Mouse (Mus musculus) brown adipose tissue, adult 24 weeks (tissue): ENCODE results near the gene Zranb3. TPM values are rescaled to one million over a fixed set of nuclear protein-coding genes. Genes with fewer than 3 reads are reported as not detected.

Source experiments
- H3K27ac ChIP-seq: fragments of 200-500 bp; replicated peaks from 2 replicates; pipeline ENCODE4 v1.5.1; 2012; ENCODE audit warnings: low read depth, mild to moderate bottlenecking, low read length
- H3K4me1 ChIP-seq: fragments of 200-500 bp; 2 replicates; pipeline ENCODE4 v1.6.1; 2012; ENCODE audit warnings: low read length, mixed read lengths; ENCODE audit not compliant: control insufficient read depth, insufficient read depth, insufficient read length
- H3K4me3 ChIP-seq: fragments of 200-500 bp; 2 replicates; pipeline ENCODE4 v1.5.1; 2012; ENCODE audit warnings: low read depth, mild to moderate bottlenecking, low read length, moderate library complexity; ENCODE audit not compliant: insufficient read depth
- polyA plus RNA-seq: library from polyadenylated mRNA; stranded (reverse); fragments of >200 nt; gene quantifications from 2 replicates; pipeline ENCODE4 v1.2.4, GENCODE M21; 2012; ENCODE audit not compliant: missing spikeins, insufficient read depth, insufficient read length

The Zranb3 gene
- polyA plus RNA-seq, 1 experiment, result 3.1 TPM

- Histone ChIP-seq H3K27ac (no peak overlapping the region), H3K4me1 (0 out of 2 replicates have a peak, but pooled peaks cover 2% of the 10 kb centered on the region), H3K4me3 (no peak overlapping the region)
Measured at GRCm38 (mm10) chr1:128076791-128077479, 25.9 kb downstream of the Zranb3 start.

- Histone ChIP-seq H3K27ac (no peak overlapping the region), H3K4me1 (no peaks in the 10 kb centered on the region), H3K4me3 (no peak overlapping the region)
Measured at GRCm38 (mm10) chr1:128073051-128073450, 29.8 kb downstream of the Zranb3 start.

- no peak overlapping the region for H3K4me3 ChIP-seq
- no peak overlapping the region for H3K27ac ChIP-seq
Measured at GRCm38 (mm10) chr1:128070003-128070402, 32.8 kb downstream of the Zranb3 start.

GRCm38 (mm10) chr1:128068945-128069397, 33.9 kb downstream of the Zranb3 start:
- Histone ChIP-seq H3K4me1 (no peaks in the 10 kb centered on the region), H3K27ac (no peak overlapping the region; the same call in 1 of the 2 replicates), H3K4me3 (no peak overlapping the region)

More at GRCm38 (mm10) chr1:128070003-128070402, 32.8 kb downstream of the Zranb3 start:
- H3K4me1 ChIP-seq, result no peaks in the 10 kb centered on the region

- Histone ChIP-seq H3K27ac (no peak overlapping the region), H3K4me1 (no peaks in the 10 kb centered on the region)
Measured at GRCm38 (mm10) chr1:128064716-128065115, 38.1 kb downstream of the Zranb3 start.

GRCm38 (mm10) chr1:128062167-128062566, 40.7 kb downstream of the Zranb3 start:
- no peak overlapping the region for H3K27ac ChIP-seq
- H3K4me3 ChIP-seq, result no peak overlapping the region
- H3K4me1 ChIP-seq, result no peaks in the 10 kb centered on the region

More at GRCm38 (mm10) chr1:128064716-128065115, 38.1 kb downstream of the Zranb3 start:
- no peak overlapping the region for H3K4me3 ChIP-seq

- H3K27ac ChIP-seq, result no peak overlapping the region
- no peaks in the 10 kb centered on the region for H3K4me1 ChIP-seq
Measured at GRCm38 (mm10) chr1:128061401-128061800, 41.4 kb downstream of the Zranb3 start.

GRCm38 (mm10) chr1:128060655-128061344, 42.0 kb downstream of the Zranb3 start:
- H3K27ac ChIP-seq, result no peak overlapping the region
- no peak overlapping the region for H3K4me3 ChIP-seq
- H3K4me1 ChIP-seq, result no peaks in the 10 kb centered on the region

More at GRCm38 (mm10) chr1:128061401-128061800, 41.4 kb downstream of the Zranb3 start:
- no peak overlapping the region for H3K4me3 ChIP-seq

- Histone ChIP-seq H3K4me1 (no peaks in the 10 kb centered on the region), H3K27ac (no peak overlapping the region), H3K4me3 (no peak overlapping the region)
Measured at GRCm38 (mm10) chr1:128058625-128059024, 44.2 kb downstream of the Zranb3 start.

- Histone ChIP-seq H3K27ac (no peak overlapping the region), H3K4me1 (no peaks in the 10 kb centered on the region), H3K4me3 (no peak overlapping the region)
Measured at GRCm38 (mm10) chr1:128057269-128057668, 45.6 kb downstream of the Zranb3 start.

- Histone ChIP-seq H3K27ac (no peak overlapping the region; the same call in 1 of the 2 replicates), H3K4me3 (no peak overlapping the region), H3K4me1 (peaks cover 3% of the 10 kb centered on the region; the same call in 1 of the 2 replicates)
Measured at GRCm38 (mm10) chr1:128046920-128047319, 55.9 kb downstream of the Zranb3 start.

GRCm38 (mm10) chr1:128046455-128046854, 56.4 kb downstream of the Zranb3 start:
- Histone ChIP-seq H3K4me1 (peaks cover 3% of the 10 kb centered on the region; the same call in 1 of the 2 replicates), H3K27ac (no peak overlapping the region)

GRCm38 (mm10) chr1:128044181-128044580, 58.7 kb downstream of the Zranb3 start:
- no peak overlapping the region for H3K4me3 ChIP-seq
- H3K27ac ChIP-seq, result no peak overlapping the region
- H3K4me1 ChIP-seq, result peaks cover 3% of the 10 kb centered on the region; the same call in 1 of the 2 replicates

More at GRCm38 (mm10) chr1:128046455-128046854, 56.4 kb downstream of the Zranb3 start:
- no peak overlapping the region for H3K4me3 ChIP-seq

GRCm38 (mm10) chr1:128036296-128036695, 66.6 kb downstream of the Zranb3 start:
- no peak overlapping the region for H3K27ac ChIP-seq
- H3K4me1 ChIP-seq, result no peaks in the 10 kb centered on the region
- no peak overlapping the region for H3K4me3 ChIP-seq

GRCm38 (mm10) chr1:128032123-128032522, 70.7 kb downstream of the Zranb3 start:
- no peaks in the 10 kb centered on the region for H3K4me1 ChIP-seq
- no peak overlapping the region for H3K4me3 ChIP-seq
- no peak overlapping the region for H3K27ac ChIP-seq
